Mouse (Mus musculus) kidney, adult 11 months (tissue): ENCODE measurements around the gene Hdgfl3.

ENCODE experiments used
- DNase-seq: peaks from one replicate; pipeline ENCODE4 v3.0.0; 2022

Hdgfl3 gene

DNA sequence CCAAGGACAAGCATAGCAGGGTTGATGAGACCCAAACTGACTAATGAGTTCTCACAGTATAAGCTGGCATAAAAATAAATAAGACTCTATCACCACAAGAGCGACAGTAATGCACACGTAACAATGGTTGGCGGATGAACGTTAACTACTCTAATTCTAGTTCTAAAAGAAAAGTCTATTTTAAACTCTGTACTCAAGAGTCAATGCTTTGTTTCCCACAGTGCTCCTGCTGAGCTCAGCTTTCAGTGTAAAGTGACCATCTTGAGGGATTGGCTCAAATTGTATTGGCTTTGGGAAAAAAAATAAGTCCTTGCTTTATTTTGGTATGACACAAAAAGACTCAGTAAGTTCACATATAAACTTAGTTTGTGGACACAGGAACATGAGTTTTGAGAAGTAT is 49.1 kb downstream of the Hdgfl3 start:
- DNase-seq = no peak

DNA sequence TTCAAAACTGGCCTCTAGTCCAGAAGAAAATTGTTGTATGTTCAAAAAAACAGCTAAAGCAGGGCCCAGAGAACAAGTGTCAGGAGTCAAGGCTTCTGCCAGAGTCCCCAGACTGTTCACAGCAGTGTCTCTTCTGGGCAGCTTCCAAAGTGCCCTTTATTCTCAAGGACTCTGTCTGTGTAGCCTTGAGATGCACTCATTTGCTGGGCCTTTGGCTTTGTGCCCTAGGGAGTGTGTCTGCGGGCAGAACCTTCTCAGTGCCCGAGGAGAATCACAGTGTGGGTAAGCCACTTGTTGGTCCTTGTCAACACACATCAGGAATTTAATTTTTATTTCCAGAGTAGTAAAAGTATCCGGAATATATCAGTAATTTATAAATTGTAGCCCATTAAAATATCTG is 52.7 kb downstream of the Hdgfl3 start:
- DNase-seq = no peak

DNA sequence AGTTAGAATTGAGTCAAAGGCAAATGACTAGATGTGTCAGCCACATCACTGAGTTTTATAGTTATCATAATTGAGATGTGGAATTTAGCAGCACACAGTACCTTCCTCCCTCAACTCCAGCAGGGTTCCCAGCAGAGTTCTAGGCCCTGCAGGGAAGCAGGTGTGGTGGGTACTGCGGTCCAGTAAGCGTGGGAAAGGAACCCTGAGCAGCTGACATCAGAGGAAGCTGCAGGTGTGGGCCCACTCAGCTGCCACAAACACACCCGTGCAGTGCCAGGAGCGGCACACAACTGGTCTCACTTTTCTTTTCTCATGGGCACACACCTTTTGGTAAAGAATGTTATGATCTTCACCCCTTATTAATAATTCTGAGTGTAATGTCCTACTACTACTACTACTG is 53.5 kb downstream of the Hdgfl3 start:
- no peak for DNase-seq

DNA sequence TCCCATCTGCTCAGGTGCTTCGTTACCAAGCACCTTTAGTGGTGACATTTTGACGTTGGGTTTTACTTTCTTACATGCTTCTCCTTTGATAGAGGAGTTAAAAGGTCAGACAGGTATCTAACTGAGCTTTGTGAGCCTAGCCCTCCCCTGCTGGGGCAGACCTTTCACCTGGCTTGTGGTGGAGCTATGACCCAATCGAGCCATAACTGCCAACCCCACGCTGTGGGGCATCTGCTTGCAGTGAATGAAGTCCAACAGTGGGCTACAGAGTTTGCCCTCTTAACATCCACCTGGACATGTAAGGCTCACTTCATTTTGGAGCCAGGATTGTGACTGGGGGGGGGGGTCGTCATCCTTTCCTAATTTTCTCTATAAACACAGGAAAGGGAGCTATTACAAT is 54.0 kb downstream of the Hdgfl3 start:
- DNase-seq = no peak

DNA sequence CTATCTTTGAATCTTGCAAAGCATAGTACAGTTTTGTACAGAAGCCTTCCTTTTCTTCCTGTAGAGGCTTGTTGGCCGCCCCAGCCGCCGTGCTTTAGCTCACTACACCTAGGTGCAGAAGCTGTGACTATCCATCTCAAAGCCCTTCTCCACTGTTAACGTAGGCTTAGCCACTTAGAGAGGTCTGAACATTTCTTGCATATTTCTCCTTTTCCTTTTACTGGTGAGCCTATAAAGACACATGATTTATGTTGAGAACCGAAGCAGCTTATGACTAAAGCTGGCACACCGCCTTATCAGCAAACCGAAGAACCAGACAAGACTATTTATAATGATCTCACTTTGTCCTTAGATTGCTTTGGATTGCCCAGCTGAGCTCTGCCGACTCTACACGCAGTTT is 58.9 kb downstream of the Hdgfl3 start:
- no peak for DNase-seq

DNA sequence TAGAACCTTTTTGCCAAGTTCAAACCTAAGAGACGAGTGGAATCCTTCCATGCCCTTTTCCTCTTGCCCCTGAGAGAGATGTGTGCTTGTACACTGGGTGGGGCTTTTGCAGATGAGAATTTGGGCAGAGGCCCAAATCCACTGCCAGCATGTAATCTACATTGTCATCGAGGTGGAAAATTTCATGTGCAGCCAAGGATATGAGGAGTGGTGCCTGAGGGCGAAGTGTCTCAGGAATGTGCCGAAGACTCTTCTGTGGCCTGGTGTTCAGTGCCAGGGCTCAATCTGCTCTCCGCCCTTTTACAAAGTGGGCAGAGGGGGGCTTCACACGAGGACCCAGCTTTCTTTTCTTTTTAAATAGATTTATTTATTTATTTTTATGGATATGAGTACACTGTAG is 59.6 kb downstream of the Hdgfl3 start:
- DNase-seq = peak; percentile 33

DNA sequence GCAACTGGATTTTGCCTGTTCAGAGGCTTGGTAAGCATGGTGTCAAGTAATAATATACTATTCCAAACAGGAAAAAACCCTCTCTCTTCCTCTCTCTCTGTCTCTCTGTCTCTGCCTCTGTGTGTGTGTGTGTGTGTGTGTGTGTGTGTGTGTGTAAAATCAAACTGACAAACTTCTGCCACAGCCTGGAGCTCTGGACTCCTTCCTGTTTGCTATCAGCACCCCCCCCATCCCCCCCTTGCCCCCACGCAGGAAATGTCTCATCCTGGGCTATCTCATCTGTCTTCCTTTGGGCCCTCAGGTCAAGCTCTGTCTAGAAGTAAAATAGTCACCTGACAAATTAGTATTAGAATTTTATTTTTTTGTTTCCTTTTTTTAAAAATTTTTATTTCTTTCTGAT is 60.5 kb downstream of the Hdgfl3 start:
- no peak for DNase-seq

DNA sequence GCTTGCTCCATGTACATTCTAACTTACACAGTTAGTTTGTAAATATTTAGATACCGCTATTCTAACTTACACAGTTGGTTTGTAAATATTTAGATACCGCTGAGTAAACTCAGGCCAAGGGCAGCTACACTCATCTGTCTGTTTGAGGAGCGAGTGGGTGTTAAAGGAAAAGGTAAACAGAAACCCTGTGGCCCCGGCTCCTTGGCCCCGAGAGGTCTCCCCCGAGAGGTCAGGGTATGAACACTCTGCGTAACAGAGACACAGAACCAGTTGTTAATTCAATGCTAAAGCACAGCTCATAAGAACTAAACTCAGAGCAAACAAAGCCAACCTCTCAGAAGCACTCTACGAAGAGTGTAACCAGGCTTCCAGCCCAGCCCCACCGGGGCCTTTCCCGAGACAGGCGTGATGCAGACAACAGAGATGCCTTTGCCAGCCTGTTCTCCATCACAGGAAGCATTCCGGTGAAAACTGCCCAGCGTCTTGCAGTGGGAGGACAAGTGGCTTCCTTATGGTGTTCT is 61.7 kb downstream of the Hdgfl3 start:
- DNase-seq = no peak

DNA sequence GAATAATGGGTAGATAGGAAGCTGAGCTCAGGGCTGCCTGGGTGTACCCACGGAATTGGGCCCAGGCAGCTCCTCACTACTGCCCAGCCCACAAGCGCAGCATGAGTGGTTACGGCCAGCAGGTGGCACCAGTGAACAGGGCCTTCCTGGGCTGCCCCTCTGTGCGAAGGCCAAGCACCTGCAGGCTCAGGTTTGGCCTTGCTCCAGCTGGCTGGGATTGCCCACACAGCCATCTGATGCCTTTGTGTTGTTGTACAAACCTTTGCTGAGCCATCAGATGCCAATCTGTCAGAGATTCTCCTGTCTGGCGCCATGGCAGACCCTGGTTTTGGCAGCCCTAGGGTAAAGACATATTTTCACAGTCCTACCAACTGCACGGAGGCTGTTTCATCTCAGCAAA is 66.1 kb downstream of the Hdgfl3 start:
- DNase-seq = peak; percentile 82

DNA sequence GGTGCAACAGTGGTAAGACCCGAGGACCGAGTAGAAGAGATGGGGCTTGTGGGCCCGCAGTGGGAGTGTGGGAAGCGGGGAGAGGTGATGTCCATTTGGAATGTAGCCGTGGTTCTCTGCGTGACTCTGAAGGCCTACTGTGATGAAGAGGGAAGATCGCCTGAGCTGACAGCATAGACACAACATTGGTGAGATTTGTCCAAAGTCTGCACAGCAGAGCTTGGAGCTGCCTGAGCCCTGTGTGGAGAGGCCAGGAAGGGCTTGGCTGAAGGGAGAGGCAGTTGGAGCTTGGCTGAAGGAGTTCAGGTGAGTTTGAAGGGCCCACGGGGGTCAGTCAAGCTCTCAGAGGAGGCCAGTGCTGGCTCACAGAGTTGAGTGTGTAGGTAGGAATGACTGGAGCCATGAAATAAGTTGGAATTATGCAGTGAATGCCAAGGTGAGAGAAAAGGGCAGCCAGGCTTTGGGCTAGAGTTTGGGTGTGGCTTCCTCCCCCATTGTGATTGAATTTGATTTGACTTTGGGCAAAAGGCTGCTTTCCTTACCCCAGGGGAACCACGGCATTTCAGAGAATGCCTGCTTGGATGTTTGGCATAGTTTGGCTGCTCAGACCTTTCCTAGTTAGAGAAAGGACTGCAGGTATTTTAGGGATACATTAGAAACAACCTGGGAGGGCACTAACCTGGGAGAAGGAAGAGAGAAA is 66.9 kb downstream of the Hdgfl3 start:
- DNase-seq = peak; percentile 27

DNA sequence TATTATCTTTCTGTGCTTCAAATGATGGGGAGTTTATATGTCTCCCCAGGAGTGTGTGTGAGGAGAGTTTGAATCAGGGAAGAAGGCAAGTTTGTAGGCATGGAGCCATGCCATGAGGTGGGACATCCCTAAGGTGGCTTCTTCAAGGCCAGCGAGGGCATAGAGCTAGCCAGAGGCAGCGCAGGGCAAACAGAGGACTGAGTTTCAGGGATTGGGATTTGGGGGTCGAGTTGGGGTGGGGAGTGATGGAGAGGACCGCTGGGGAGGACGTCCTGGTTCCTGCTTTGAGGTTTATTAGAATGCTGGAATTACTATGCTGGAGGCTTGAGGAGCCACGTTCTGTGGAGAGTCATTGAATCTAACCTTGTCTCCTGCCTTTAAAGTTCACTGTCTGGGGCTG is 68.3 kb downstream of the Hdgfl3 start:
- no peak for DNase-seq

DNA sequence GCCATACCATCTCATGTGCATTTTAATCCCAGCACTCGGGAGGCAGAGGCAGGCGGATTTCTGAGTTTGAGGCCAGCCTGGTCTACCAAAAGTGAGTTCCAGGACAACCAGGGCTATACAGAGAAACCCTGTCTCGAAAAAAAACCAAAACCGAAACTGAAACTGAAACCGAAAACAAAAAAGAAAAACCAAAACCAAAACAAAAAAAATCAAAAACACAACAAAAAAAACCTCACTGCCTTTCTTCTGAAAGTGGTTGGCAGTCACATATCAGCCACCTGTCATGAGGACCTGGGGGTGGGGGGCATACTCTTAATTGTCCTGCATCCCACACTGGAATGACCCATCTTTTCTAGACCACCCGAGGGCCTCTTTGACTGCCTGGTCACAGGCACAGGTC is 69.7 kb downstream of the Hdgfl3 start:
- DNase-seq = no peak

DNA sequence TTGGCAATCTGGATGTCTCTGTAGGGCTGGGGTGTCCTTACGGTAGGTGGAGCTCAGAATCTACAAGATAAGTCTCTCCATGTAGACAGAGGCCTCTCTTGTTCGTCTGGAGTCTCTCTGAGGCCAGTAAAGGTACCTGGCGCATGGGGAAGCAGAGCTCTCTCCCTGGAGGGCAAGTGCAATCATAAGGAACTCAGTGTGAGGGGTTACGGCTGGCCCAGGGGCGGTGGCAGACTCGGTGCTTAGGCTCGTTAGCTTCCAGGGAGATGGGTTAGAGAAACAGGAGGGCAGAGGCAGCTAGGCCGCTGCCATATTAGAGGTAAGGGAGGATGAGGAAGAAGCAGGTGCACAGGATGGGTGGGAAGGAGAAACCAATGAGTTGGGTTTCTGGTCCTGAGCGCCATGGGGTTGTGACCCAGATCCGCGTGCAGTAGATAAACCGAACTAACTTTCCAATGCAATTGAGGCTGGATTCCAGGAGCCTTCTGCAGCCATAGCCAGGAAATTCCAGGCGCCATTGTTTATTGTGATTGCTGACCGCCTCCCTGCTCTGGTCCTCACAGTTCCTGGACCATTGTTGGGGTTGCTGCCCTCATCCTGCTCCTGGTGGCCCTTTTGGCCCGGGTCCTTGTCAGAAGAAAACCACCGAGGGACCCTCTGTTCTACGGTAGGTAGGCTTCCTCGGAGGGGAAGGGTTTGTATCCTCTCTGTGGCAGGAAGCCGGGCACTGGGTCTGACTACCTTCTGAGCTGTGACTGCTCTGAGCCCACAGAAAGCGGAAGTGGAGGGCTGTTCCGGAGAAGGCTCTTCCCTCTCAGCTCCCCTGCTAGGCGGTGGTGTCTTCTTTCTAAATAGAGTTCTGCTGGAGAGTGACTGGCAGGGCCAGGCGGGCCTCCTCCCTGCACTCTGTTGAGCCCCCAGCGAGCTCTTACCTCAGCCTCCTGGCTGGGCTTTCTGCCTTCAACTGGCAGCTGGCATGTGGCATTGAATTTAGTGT is 71.4 kb downstream of the Hdgfl3 start:
- no peak for DNase-seq

DNA sequence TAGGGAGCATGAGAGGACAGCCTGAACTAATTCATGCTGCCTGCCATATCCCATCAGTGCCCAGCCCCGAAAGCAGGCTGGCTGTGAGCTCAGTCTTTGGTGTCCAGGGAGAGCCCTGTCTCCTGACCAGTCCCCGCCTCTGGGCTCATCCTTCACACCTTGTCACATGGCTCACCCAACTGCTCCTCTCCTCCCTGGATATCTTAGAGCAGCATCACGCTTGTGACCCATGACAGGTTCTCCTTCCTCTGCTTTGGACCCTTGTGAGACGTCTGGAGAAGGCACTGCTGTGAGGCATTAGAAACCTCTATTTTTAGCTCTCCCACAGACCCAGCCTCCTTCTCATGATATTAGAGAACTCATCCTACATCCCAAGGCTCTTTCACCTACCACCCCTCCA is 72.4 kb downstream of the Hdgfl3 start:
- DNase-seq = no peak

DNA sequence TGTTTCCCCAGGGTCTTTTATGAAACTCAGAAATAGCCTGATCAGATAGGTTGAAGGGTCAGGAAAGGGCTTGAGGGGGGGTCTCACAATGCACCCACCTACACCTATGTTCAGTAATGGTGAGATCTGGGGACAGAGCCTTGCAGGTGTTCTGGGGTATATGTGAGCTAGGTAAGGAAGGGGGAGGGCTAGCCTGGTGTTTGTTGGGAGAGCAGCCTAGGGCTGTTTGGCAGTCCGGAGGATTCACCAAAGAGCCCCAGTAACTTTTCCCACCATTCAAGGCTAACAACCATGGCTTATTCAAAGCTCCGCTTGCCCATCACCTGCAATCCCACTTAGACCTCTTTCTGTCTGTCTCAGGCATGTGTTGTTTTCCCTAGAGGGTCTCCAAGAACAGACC is 72.8 kb downstream of the Hdgfl3 start:
- no peak for DNase-seq

DNA sequence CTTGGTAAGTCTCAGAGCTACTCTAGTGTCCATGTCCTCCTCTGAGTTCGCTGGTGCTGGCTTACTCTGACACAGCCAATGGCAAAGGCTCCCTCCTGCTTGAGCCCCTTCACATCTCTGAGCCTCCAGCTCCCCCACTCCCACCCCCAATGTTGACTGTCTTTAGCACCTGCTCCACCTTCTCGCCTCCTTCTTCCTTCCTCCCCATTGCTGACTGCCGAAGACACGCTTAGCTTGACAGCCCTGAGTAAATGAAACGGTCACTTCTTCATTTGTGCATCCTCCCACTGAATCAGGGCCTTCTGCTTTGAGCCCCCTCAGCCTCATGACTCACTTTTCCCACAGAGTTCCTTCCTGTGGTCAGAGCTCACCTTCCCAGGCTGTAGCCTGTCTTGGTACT is 73.3 kb downstream of the Hdgfl3 start:
- no peak for DNase-seq

DNA sequence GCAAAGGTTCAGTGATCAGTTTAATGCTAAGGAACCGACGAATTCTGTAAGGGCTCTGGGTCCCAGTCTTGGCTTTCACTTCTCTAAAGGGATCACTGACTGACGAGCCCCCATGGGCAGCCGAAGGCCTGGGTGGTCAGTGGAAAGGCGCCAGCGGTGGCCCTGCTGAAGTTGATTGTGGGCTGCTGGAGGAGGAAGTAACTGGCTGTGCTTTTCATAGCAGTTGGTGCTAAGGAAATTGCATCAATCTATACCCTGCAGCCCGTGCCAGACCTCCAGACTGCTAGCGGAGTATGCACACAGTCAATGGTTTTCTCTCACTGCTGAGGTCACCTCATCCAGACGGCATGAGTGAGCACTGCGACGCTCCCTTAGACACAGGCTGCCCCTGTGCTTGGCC is 74.2 kb downstream of the Hdgfl3 start:
- DNase-seq = no peak

DNA sequence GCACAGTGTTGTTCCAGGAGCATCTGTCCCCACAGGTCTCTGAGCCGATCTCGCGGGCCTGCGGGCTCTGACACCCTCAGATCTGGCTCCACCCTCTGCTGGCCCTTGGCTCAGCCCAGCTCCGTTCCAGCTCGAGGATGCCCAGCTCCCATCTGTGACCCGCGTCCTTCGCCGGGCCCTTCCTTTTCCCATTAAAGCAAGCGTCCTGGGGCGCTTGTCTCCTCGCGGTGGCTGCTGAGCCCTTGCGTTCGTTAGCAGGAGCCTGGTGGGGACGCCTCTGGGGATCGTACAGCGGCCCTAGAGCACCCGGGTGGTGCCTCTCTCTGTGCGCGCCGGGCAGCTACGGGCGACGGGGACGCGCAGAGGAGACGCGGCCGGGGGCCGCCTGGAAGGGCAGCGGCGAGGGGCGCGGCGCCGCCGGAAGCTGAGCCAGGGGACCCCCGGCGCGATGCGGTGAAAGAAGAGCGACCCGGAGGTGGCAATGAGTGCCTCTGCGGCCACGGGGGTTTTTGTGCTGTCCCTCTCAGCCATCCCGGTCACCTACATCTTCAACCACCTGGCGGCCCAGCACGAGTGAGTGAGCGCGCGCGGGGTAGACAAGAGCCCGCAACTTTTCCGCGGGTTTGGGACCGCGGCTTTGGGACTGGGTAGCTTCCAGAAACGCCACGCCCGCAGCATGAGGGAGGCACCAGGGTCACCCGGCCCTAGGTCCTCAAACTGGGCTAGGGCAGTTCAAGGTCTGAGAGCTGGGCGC is 75.1 kb downstream of the Hdgfl3 start, which contains the start of gene Tm6sf1:
Gene Tm6sf1 (plus strand): TSS at position 34 of the 754 bp plus-strand sequence.
- DNase-seq = no peak

DNA sequence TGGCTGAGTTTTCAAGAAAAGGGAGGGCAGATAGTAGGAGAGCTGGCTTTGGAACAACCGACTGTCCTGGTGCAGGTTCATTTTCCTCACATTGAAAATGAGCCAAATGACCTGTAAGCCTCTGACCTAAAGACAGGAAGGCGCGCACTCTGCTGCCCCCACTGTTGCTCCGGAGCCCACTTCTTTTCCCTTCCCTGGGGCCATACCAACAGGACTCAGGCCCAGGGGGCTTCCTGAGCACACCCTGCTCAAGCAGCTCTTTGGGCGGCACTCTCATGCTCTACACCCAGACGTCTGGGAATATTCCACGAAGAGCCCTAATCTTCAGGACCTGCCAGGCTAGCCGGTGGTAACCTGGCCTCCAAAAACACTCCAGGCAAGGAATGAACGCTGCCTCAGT is 76.0 kb downstream of the Hdgfl3 start:
- no peak for DNase-seq

DNA sequence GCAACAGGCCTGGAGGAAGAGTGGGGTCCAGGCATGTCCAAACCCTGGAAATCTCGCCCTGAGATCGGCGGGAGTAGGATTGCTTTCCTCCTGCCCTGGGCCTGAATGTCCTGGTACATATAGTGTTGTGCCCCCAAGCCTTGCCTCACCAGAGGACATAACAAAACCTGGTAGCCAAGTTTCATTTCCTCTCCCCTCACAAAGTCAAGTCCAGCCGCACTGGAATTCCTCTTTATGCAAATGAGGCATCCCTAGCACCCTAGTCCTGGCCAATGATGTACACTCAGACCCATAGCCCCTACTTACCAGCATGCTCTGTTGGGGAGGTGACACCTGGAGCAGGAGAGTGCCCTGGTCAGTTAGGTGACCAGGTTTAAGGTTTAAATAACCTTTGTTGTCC is 78.1 kb downstream of the Hdgfl3 start:
- DNase-seq = no peak

DNA sequence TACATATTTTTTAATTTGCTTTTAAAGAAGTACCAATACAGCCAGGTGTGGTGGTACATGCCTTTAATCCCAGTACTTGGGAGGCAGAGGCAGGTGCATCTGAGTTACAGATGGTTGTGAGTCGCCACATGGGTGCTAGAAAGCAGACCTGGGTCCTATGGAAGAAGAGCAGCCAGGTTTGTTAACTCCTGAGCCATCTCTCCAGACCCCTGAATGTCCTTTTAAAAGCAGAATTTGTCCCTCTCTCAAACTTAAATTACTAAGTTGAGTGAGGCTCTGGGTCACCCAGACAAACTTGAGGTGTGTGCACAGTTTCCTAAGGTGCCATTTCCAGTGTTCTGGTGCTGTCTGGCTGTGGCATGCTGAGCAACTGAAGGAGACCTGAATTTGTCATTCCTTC is 78.6 kb downstream of the Hdgfl3 start, which contains the start of gene Gm10160:
Gene Gm10160 (minus strand): TSS at position 101 of the 400 bp plus-strand sequence.
- DNase-seq = no peak

DNA sequence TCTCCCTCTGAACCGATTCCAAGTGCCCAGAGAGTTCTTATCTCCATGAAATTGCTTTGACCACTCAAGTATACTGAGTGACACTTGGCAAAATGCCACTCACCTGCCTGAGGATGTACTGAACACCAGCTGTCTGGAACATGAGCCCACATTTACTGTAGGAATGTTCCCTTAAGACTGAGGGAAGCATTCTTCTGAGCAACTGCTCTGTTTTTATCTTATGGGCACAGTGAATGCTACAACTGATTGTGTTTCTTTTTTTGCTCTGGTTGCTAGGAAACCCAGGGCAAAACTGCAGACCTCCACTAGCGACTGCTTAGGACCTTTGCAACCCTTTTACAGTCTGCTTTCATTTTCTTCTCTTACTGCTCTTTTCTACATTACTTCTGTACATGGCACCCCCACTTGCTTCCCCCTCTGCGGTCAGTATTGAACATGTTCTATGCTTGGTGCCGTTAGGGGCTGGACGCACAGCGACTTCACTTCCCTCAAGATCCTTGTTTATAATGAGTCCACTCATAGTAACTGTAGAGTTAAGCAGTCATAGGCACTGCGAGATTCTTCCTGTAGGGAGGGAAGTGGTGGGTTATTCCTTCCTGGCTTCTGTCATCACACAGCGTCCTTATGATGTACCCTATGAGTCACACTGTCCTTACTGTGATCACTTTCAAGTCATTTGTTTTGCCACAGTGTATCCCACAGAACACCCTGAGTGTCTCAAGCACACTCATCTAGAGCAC is 79.5 kb downstream of the Hdgfl3 start:
- DNase-seq = no peak
